Mouse (Mus musculus) CH12F3 (cell line): Measurements from ENCODE around the gene 7530416G11Rik.

Experiments used
- in situ Hi-C: fragments of 300-500 bp; cut with MboI; formaldehyde crosslinking; loops from 2 replicates; pipeline ENCODE4 v1.14.3; 2020; ENCODE audit warnings: low sequenced_read_pairs

The 7530416G11Rik gene

DNA sequence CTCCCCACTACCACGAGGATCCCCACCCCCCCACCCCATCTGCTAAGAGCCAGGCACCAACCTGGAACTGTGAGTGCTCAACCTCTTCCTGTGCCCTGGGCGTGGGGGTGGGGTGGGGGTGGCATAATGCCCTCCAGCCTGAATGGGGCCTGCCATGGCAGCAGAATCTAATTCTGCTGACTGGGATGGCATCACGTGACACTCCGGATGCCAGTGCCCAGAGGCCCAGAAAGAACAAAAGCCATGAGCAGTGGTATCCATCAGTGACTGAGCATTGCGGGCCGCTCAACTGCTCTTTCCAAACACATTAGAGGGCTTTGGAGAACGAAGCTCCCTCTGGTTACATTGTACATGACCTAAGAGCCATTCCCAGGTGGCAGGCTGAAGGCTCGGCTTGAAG lies at the start of gene 7530416G11Rik:
Gene 7530416G11Rik, minus strand, starts transcription at position 101 of the 400 bp plus-strand sequence.
- in situ Hi-C loops = no loop called here

DNA sequence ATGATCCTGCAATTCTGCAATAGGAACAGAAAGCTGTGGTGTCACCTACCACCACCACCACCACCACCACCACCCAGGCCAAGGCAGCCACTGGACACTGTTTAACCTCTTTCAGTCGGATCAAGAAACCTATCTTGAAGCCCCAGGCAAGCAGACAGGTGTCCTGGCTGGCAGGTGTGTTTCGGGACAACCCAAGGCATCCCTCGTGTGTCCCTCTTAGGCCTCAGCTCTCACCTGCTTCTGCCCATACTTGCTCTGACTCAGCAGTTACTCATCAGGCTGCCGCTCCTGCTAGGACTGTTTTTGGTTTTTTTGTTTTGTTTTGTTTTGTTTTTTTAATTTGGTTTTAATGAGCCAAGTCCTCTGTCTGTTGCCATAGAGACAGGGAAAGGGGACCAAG lies 43.5 kb upstream of the 7530416G11Rik start:
- in situ Hi-C loops = no loop called here

DNA sequence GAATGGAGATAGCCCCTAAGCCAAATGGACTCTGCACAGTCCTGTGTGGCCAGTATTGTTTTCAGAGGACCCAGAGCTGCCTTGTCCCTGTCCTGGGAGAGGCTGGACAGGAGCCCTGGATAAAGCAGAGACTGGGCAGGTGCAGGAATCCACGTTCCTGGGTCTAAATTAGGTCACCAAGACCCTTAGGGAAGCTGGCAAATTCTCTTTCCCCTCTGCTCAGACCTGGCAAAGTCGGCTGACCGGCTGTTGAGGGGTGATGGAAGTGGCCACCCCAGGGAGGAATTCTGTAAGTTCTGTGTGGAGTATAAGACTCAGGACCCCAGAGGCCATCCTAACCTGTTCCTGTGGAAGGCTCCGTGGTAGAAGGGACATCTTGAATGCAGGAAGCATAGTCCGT lies 42.3 kb upstream of the 7530416G11Rik start:
- in situ Hi-C loops = no loop called here

DNA sequence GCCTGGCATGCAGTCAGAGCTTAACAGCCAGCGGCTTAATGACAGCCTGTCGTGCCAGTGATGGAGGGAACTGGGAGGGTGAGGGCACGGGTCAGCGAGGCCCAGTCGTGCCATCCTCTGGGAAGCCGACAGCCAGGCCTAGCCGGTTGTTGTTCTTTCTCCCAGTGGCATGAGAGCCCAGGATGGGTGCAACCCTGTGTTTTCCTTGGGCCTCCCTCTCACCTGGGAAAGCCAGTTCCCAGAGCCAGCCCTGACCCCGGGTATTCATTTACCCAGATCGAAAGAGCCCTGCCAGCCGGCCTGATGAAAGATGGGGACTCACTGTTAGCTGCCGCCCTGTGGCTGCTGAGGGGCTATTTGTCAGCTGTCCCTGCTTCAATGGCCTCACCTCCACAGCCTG lies 35.1 kb upstream of the 7530416G11Rik start:
- in situ Hi-C loops = no loop called here

DNA sequence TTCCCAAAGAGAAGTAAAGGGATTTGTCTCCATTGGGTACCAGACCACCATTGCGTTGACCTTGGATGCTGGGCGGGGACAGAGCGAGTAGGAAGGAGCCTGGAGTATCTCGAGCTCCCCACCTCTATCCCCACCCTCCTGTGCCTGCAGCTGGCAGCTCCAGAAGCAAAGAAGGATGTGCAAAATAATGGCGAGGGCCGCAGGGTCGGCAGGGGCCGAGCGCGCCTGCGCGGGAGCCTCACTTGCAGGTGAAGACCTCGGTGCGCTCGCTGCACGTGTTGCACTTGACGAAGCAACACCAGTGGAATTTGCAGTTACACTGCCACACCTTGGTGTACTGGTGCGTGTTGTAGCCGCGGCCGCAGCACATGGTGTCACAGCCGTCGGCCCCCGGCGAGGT lies 34.1 kb upstream of the 7530416G11Rik start:
- in situ Hi-C loops = no loop called here

DNA sequence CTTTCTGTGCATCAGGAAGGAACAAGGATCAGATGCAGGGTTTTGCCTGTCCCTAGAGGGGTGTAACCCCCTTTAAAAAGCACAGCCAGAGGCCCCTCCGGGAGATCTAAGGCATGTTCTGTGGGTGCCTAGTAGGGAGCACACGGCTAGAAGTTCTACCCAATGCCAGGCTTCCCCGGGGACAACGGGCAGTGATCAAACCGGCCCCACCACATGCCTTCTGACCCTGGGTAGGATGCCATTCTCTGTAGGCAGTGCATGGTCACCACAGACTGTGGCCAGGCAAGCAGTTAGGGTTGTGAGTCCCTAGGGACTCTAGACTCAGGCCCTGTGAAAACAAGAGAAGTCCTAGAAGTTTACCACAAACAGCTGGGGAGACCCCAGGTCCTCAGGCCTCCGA lies 31.6 kb upstream of the 7530416G11Rik start:
- in situ Hi-C loops = no loop called here

DNA sequence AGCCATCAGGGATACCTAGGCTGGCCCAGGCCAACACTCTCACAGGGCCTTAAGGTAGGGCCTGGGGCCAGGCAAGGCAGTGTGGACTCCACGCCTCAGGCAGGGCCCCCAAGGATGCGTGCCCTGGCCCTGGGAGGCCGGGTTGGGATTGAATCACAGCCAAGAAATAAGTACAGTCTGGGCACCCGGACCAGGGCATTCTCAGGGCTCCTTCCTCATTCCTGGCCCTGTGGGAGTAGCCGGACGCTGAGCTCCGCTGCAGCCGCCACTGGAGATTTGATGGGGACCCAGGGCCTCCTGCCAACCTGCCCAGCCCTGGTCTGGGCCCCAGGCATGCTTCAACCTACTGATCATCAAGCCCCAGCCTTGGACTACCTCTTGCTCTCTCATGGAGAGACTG lies 31.2 kb upstream of the 7530416G11Rik start:
- in situ Hi-C loops = no loop called here

DNA sequence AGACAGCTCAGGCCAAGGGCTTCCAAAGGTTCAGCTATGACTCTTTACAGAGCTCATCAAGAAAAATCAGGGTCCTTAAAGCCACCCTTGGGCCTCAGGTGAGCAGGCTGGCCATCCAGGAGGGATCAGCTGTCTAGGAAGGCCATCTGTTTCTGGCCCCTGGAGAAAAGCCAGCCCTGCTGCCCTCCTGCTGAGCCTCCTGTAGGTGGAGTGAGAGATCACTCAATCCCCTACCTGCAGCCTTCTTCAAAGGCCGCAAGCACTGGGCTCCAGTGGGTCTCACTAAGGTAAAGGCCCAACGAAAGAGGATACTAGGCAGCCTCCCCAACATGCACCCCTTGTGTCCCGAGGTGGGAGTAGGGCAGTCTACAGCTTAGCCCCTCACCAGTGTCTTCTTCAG lies 29.0 kb upstream of the 7530416G11Rik start:
- in situ Hi-C loops = no loop called here

DNA sequence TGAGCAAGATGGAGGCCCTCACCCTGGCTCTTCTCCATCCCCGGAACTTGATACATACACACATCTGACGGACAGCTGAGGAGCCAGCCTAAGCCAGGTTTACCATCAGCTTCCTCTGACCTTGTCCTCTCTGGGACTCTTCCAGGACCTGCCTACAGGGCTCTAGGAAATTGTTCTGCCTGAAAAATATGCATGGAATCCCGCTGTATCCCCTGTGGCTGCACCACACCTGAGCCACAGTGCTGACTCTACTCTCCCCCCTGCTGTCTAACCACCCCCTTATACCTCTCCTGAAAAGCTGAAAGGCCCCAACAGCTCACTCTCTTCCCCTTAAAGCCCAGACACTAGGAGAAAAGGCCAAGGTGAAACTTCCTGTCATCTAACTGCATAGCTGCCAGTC lies 26.9 kb upstream of the 7530416G11Rik start:
- in situ Hi-C loops = no loop called here

DNA sequence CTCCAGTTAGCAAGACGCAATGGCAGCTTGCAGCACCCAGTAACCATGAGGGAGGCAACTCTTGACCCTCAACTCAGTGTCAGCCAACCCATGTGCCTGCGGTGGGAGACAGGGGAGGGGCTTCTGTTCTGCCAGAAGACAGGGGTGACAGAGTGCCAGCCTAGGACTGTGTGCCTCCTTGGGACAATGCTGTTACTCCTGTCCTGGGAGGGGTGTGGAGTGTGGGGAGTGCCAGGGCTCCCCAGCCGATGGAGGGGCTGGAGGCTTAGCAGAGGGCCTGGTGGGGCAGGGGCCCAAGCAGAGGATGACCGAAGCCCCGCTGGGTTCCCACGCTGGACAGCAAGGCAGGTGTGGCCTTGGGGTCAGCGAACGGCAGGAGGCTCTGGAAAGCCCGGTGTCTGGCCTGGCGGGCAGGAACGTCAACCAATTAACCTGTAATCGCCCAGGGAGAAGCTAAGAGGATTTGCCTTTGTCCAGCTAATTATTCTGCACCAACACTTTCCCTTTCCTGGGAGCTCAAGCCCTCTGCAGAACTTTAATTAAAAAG lies 21.4 kb upstream of the 7530416G11Rik start:
- in situ Hi-C loops = no loop called here

DNA sequence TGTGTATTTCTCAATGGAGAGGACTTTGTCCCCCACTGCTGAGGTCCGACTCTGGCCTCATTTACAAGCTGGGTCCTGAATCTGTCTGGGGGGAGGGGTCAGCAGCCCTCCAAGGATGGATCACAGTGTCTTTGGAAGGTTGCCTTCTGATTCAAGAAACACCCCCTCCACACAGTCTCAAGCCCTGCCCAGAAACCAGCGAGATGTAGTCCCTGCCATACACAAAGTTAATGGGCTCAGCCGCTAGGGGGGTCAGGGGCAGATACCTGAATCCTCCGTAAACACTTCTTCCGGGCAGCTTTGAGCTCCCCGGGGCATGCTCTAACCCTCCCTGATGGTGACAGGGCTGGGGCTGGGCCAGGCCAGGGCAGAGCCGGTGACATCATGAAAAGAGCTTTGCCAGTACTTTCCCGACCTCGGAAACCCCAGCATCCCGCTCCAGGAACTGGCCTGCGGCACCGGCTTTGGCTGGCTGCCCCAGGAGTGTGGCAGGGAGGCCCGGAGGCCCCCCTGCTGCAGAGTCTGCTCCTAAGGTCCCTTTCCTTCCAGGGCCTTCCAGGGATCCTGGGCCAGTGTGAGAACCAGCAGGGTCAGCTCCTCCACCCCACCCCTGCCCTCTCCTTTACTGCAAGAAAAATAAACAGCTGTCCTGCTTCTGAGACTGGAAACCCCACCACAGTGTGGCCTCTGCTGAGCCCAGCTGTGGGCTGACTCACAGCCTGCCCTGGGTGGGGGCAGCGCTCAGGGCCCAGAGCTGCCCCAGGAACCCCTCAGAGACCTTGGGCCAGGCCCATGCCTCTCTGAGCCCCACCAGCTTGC lies 20.4 kb upstream of the 7530416G11Rik start:
- in situ Hi-C loops = no loop called here

DNA sequence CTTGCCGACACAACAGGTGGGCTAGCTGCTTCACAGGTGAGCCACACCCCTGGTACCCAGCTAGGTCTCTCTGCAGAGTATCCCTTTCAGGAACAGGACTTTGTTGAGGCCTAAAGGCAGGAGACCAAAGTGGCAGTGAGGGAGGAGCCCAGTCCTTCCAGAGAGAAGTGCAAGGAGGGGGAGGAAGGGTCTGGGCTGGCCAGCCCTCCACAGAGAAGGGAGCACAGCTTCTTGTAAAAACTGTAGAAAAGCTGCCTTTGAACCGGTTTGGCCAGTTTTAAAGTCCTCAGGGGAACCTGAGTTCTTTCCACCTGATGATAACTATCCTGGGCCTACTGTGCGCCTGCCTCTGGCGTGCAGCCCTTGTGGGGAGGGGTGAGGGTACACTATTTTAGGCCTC lies 16.4 kb upstream of the 7530416G11Rik start:
- in situ Hi-C loops = no loop called here

DNA sequence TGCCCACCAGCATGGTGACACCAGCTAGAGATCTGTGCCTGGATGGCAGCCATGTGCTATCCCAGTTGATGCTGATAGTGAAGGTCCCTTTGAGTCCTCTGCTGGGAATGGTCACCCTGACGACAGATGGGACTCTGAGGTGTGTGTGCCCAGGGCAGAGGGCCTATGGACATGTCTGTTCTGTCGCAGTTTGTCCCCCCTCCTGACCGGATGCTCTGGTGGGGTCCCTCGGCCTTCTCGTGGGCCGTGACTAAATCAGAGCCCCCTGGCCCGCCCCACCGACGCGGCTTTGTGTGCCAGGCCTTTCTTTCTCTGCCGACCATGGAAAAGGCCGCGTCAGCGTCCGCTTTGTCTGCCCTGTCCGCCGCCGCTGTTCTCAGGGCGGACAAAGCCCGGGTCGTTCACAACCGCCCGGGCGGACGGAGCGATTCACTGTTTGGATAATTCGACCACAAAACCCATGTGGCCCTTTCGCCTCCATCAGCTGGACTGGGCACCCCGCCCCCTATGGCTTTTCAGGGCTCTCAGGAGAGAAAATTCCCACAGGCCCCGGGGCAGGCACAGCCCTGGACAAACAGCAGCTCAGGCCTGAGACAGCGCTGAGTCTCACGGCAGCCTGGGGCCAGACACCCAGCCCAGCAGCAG lies 4.5 kb upstream of the 7530416G11Rik start:
- in situ Hi-C loops = no loop called here

DNA sequence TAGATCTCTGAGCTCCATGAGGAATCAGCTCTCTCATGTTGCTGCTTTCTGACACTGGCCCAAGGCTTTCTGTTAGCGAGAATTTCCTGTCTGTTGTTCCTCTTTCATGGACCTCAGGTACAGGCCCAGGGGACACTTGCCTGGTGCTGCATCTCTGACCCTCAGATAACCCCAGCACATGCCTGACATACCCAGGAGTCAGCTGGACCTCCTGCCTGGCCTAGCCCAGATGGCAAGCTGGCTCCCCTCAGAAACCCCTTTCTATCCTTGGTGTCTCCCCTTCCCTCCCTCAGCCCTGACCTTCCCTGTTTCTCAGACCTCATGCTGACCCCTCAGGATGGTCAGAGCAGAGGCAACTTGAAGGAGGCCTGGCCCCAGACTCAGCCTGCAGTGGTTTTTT lies 3.7 kb upstream of the 7530416G11Rik start:
- in situ Hi-C loops = no loop called here

DNA sequence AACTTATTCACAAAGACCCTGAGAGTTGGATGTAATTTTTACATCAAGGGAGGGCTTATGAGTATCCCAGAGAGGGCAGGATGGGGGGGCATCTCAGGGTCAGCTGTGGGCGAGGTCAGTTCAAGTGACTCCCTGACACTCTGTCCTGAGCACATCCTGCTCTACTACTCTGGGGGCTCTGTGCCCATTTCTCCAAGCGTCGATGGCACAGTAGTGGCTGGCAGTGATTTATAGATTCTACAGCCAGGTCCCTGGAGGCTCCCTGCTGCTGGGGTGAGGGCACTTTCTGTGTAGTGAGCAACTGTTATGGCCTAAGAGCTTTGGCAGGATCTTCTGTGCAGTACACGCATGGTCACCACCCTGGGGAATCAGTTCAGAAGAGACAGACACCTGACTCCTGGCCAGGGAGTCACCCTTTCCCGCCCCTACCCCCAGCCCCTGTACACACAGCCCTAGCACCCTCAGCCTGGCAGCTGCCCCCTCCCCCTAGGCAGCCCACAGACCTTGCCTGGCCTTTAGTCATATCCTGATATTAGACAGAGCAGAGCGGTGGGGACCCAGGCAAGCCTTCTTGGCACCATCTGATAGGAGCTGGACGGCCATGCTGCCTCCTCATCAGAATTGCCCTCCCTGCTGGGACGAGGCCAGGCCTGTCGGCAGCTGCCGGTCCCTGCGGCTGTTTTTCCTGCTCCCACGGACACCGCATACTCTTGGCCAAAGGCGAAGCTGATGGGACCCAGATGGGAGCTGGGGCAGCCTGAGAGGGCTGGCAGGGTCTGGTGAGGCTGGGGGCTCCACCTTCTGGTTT lies 2.3 kb upstream of the 7530416G11Rik start:
- in situ Hi-C loops = no loop called here

DNA sequence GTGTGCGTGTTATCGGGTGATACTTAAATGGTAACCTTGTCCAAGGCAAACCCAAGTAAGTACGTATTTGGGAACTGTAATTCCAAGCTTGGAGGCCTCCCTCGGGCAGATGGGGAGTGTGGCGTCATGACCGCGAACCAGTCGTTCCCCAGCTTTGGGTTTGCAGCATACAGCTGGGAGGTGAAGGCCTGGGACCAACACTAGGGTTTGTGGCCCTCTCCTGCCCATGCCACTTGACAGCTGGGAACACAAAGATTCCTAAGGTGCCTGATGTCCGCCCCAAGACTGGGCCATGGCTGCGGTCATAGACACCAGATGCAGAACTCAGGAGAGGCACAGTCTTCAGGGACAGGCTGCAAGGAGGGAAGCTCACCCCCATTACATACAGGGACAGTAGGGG lies 2.8 kb downstream of the 7530416G11Rik start:
- in situ Hi-C loops = no loop called here

DNA sequence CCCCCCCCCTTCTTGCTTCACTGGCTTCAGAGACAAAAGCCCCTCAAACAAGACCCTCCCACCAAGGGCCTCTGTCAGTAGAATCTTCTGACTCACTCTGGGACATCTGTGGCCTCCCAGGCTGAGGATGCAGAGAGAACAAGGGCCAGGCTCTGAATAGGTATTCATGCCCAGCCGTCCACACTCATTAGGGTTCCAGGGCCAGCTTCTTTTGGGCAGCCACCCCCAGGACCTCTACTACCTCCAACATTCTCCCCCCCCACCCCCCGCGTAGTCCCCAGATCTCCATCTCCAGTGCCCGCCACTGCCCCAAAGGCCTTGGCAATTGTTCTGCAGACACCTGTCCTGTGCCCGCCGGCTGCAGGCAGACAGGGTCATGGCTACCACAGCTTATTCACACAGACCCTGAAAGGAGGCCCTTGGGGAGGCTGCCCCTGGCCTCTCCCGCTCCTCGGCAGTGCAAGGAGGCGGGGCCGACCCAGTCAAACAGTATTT lies 5.0 kb downstream of the 7530416G11Rik start:
- in situ Hi-C loops = no loop called here

DNA sequence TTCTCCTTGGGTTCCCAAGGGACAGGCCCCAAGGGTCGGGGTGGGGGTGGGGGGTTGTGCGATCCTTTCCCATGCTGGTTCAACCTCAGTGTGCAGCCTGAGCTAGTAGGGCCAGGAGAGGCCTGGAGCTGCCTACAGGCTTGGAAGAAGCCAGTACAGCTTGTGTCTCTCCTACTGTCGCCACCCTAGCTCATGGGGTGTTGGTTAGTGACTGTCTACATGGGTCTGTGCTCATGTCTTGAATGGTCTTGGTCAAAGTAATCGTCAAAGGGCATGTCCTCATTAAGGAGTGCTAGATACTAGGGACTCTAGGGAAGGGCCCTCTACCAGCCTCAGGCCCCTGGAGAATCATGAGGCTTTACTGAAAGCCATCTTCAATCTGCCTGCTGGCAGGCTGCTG lies 5.5 kb downstream of the 7530416G11Rik start:
- in situ Hi-C loops = no loop called here

DNA sequence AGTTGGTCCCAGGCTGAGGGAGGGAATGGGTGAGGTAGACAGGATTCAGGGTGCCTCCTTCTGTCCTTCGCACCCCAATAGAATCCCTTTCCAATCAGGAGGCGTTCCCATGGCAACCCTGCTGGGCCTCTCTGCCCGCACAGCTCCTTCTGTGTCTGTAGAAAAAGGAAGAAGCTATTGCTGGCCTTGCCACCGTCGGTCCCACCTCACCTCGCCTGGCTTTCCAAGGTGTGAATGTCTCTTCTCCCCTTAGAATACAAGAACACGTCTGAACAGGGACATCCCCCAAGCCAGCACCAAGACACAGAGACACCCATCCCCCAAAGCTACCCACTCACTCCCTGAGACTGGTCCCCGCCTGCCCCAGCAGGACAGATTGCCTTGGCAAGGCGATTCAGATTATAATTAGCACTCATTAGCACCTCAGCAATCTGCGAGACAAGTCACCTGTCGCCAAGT lies 8.8 kb downstream of the 7530416G11Rik start:
- in situ Hi-C loops = no loop called here

DNA sequence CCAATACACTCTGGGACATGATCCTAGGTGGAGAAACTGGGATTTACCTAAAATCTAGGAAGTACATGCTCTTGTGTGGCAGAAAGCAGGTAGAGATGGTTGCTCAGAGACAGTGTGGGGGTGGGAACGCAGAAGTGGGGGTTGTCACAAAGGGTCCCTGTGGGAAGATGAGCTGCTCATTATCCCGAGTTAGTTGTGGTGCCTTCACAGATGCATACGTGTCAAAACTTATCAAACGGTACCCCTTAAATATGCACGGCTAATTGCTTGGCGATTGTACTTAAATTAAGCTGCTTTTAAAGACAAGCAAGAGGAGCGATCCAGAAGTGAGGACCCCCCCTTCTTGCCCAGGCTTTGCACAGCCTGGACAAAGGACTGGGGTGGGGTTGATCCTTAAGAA lies 13.3 kb downstream of the 7530416G11Rik start:
- in situ Hi-C loops = loop anchor here (10.0 kb wide), 1 partner anchor 95 kb away; the partner anchor contains the start of gene Wnt7b

DNA sequence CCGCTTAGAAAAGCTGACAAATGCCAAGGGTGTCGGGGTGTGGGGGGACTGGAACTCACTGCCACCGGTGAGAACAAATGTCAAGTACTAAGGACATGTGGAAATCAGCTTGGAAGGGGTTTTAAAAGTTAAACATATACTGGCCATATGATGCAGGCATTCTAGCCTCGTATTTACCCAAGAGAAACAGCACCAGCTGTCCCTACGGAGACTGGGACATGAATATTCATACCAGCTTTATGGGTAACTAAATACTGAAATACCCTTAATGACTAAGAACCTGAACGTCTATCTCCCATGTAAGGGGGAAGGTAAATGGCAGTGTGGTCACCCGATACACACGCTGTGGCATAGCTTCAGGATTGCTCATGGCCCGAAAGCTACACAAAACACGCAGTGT lies 14.1 kb downstream of the 7530416G11Rik start:
- in situ Hi-C loops = loop anchor here (10.0 kb wide), 1 partner anchor 96 kb away; the partner anchor contains the start of gene Wnt7b
